8 mouse cellular contexts compared by ENCODE assay signal in genomic region chr5:134932179-134932902, GRCm38 (mm10). TPM values are rescaled to one million over a fixed set of nuclear protein-coding genes. Genes with fewer than 3 reads are reported as not detected.
A peak's percentile ranks its signal among the peaks of the same experiment; 100 is the strongest.
DNase-seq lines count a peak whose midpoint lies in the region; ATAC-seq and TF ChIP-seq lines count a peak whose summit lies in the region.

Gene Mettl27 (plus strand): TSS chr5:134932368.

- intact Hi-C loops in heart, postnatal 10 days (cut with DNase I): loop anchor here (2.0 kb wide), 1 partner anchor 26 kb away; the partner anchor contains the start of gene Tmem270

- peak within 1 kb of the TSS; percentile 93 for H3K4me2 ChIP-seq in forebrain, embryonic 13.5 days
- peak within 1 kb of the TSS; percentile 79 for H3K4me2 ChIP-seq in liver, postnatal 0 days (ENCODE audit: low read depth, low read length)
- peak within 1 kb of the TSS; percentile 97 for H3K4me2 ChIP-seq in neural tube, embryonic 14.5 days (ENCODE audit: low read depth, low read length)

- H3K9ac ChIP-seq in forebrain, embryonic 13.5 days: peak within 1 kb of the TSS; percentile 78
- H3K9ac ChIP-seq in liver, postnatal 0 days (replicated peaks): peak within 1 kb of the TSS; percentile 70
- H3K9ac ChIP-seq in neural tube, embryonic 14.5 days (replicated peaks; ENCODE audit: low read depth, low read length): peak within 1 kb of the TSS; percentile 69

- peak within 1 kb of the TSS; percentile 98 for H3K4me3 ChIP-seq in E14TG2a.4 (replicated peaks; ENCODE audit: low read length)
- peak within 1 kb of the TSS; percentile 71 for H3K4me3 ChIP-seq in forebrain, embryonic 13.5 days
- H3K4me3 ChIP-seq in liver, postnatal 0 days (ENCODE audit: low read depth, low read length): peak within 1 kb of the TSS; percentile 63
- peak within 1 kb of the TSS; percentile 57 for H3K4me3 ChIP-seq in neural tube, embryonic 14.5 days (ENCODE audit: low read depth, low read length)

- DNase-seq in c-Kit-positive CD71-positive TER-119-positive erythroid progenitor cells, embryonic 14.5 days (ENCODE audit: low spot score): peak; percentile 89
- peak; percentile 91 to 92 for DNase-seq in heart, postnatal 10 days
- no peak for DNase-seq in large intestine, adult 2 months (ENCODE audit: low read depth, low spot score)
- DNase-seq in liver, postnatal 0 days: peak; percentile 91
- DNase-seq in testis, postnatal 10 days (ENCODE audit: low spot score): peak; percentile 95

- H3K9me3 ChIP-seq in E14TG2a.4 (ENCODE audit: low read length): peaks cover 29% of the 10 kb centered on the region
- no peaks in the 10 kb centered on the region for H3K9me3 ChIP-seq in forebrain, embryonic 13.5 days (replicated peaks)
- no peaks in the 10 kb centered on the region for H3K9me3 ChIP-seq in liver, postnatal 0 days (ENCODE audit: low read length)
- no peaks in the 10 kb centered on the region for H3K9me3 ChIP-seq in neural tube, embryonic 14.5 days (ENCODE audit: control insufficient read depth, low read length)

- no peak for TF ChIP-seq CTCF in E14TG2a.4 (conservative IDR thresholded peaks at IDR 0.05; ENCODE audit: low read length)
- TF ChIP-seq CTCF in liver, postnatal 0 days (IDR thresholded peaks at IDR 0.05; ENCODE audit: low read depth): peak; percentile 13; the same call in 1 of the 2 replicates

- H3K36me3 ChIP-seq in E14TG2a.4 (ENCODE audit: insufficient read depth, low read length): peaks cover 42% of the 10 kb centered on the region
- no peaks in the 10 kb centered on the region for H3K36me3 ChIP-seq in forebrain, embryonic 13.5 days (ENCODE audit: poor library complexity, severe bottlenecking)
- H3K36me3 ChIP-seq in liver, postnatal 0 days (replicated peaks; ENCODE audit: insufficient read depth, low read length): 0 out of 2 replicates have a peak, but pooled peaks cover 3% of the 10 kb centered on the region
- no peaks in the 10 kb centered on the region for H3K36me3 ChIP-seq in neural tube, embryonic 14.5 days (ENCODE audit: control insufficient read depth, insufficient read depth, low read length)

- peak; percentile 37; the same call in 1 of the 2 replicates for TF ChIP-seq EP300 in liver, postnatal 0 days (IDR thresholded peaks at IDR 0.05; ENCODE audit: low read depth)

- WGBS in forebrain, embryonic 13.5 days: under 1% methylated on average over 41 of the region's 41 CpGs
- under 1% methylated on average over 41 of the region's 41 CpGs for WGBS in large intestine, adult 2 months
- 0% methylated on average over 41 of the region's 41 CpGs for WGBS in liver, postnatal 0 days (ENCODE audit: insufficient replicate concordance)
- WGBS in neural tube, embryonic 14.5 days: under 1% methylated on average over 41 of the region's 41 CpGs

- peaks cover 71% of the 10 kb centered on the region for H3K4me1 ChIP-seq in E14TG2a.4 (replicated peaks; ENCODE audit: low read depth, low read length)
- H3K4me1 ChIP-seq in forebrain, embryonic 13.5 days: peaks cover 7% of the 10 kb centered on the region
- 0 out of 2 replicates have a peak, but pooled peaks cover 8% of the 10 kb centered on the region for H3K4me1 ChIP-seq in liver, postnatal 0 days (ENCODE audit: insufficient read depth)
- no peaks in the 10 kb centered on the region for H3K4me1 ChIP-seq in neural tube, embryonic 14.5 days (ENCODE audit: control insufficient read depth, insufficient read depth, low read length)

- no peak within 1 kb of the TSS for H3K27ac ChIP-seq in forebrain, embryonic 13.5 days
- peak within 1 kb of the TSS; percentile 89 for H3K27ac ChIP-seq in liver, postnatal 0 days (ENCODE audit: low read depth)
- no peak within 1 kb of the TSS for H3K27ac ChIP-seq in neural tube, embryonic 14.5 days (ENCODE audit: low read depth, low read length)

- ATAC-seq in forebrain, embryonic 13.5 days: peak; percentile 97
- ATAC-seq in liver, postnatal 0 days: peak; percentile 97
- ATAC-seq in neural tube, embryonic 14.5 days (ENCODE audit: low read depth): peak; percentile 96

- no peaks in the 10 kb centered on the region for H3K27me3 ChIP-seq in E14TG2a.4 (ENCODE audit: insufficient read depth, low read length)
- peaks cover 6% of the 10 kb centered on the region; the same call in 1 of the 2 replicates for H3K27me3 ChIP-seq in forebrain, embryonic 13.5 days
- H3K27me3 ChIP-seq in liver, postnatal 0 days (ENCODE audit: insufficient read depth, low read length): no peaks in the 10 kb centered on the region
- no peaks in the 10 kb centered on the region for H3K27me3 ChIP-seq in neural tube, embryonic 14.5 days (ENCODE audit: control insufficient read depth, insufficient read depth, low read length)

RNA-seq across cellular contexts. Expression of gene Mettl27, which starts in this region (rescaled TPM):
- 7.5 and 8.2 TPM in 2 replicates for polyA plus RNA-seq in forebrain, embryonic 13.5 days (2015; fragmentation: Nextera tagmentation; extraction: Ambion mirVana)
- total RNA-seq in heart, postnatal 10 days (2021): 1 to 10 TPM; 7.0 to 7.4 TPM
- 13.6 and 15.3 TPM in 2 replicates for polyA plus RNA-seq in large intestine, adult 2 months (2012; rRNA removed)
- 17.3 and 21.7 TPM in 2 replicates for polyA plus RNA-seq in liver, postnatal 0 days (2015; fragmentation: Nextera tagmentation; extraction: Ambion mirVana)
- polyA plus RNA-seq in neural tube, embryonic 14.5 days (2014; fragmentation: Nextera tagmentation; extraction: Ambion mirVana): 3.7 and 7.4 TPM in 2 replicates
